Mouse (Mus musculus) liver, adult 2 months (tissue): ENCODE results near the gene Commd1.

Experiments used
- CTCF ChIP-seq: fragments of 200-500 bp; IDR thresholded peaks from 2 replicates; pipeline ENCODE4 v1.5.1; 2011; ENCODE audit warnings: low read depth, low read length, control low read depth
- POLR2A ChIP-seq: fragments of 200-500 bp; IDR thresholded peaks from 2 replicates; pipeline ENCODE4 v1.6.1; 2011; ENCODE audit warnings: low read length, control low read depth; ENCODE audit not compliant: insufficient read depth; ENCODE audit errors: extremely low read depth

GRCm38 (mm10) chr11:22979221-22979620 lies 3.0 kb downstream of the Commd1 start:
- TF ChIP-seq POLR2A (no peak), CTCF (no peak)
